14 mouse cellular contexts compared by ENCODE assay signal in genomic region chr16:6889221-6889620, GRCm38 (mm10).
DNase-seq lines count a peak whose midpoint lies in the region; ATAC-seq and TF ChIP-seq lines count a peak whose summit lies in the region.
"Had no signal": no experiment of that assay in that cellular context is flagged by ENCODE, and none has a peak within 500 bp of the region (broad histone marks: within the 10 kb centered on the region; RNA-seq: fewer than 3 reads in every experiment).

No protein-coding gene starts in this region.

- no peaks in the 10 kb centered on the region for H3K27me3 ChIP-seq in kidney, embryonic 14.5 days (ENCODE audit: control insufficient read depth, insufficient read depth, low read length)
- H3K27me3 ChIP-seq in Patski = no peaks in the 10 kb centered on the region
- H3K27me3 ChIP-seq: hindbrain, embryonic 12.5 days; midbrain, embryonic 12.5 days had no signal

- peak overlapping the region; percentile 56; the same call in 1 of the 2 replicates for H3K27ac ChIP-seq in kidney, embryonic 14.5 days (ENCODE audit: low read depth, low read length)
- H3K27ac ChIP-seq: gastrocnemius, adult 2 months; hindbrain, embryonic 12.5 days; midbrain, embryonic 12.5 days had no signal

- POLR2A ChIA-PET in Patski (lab: Charles Lee) = interaction anchor here (0.5 kb wide), 1 partner anchor 24 kb away, joined by 3 read pairs; no protein-coding TSS in a partner anchor

- CTCF ChIA-PET in Patski (lab: Charles Lee) = no interaction called here

- intact Hi-C loops in heart, postnatal 10 days (cut with DNase I) = no loop called here

- no peak overlapping the region for H3K4me3 ChIP-seq in kidney, embryonic 14.5 days (ENCODE audit: low read length)
- H3K4me3 ChIP-seq: gastrocnemius, adult 2 months; hindbrain, embryonic 12.5 days; midbrain, embryonic 12.5 days had no signal

- H3K9me3 ChIP-seq in kidney, embryonic 14.5 days (ENCODE audit: control insufficient read depth, low read length) = no peaks in the 10 kb centered on the region
- H3K9me3 ChIP-seq: hindbrain, embryonic 12.5 days; midbrain, embryonic 12.5 days had no signal

- no peak for DNase-seq in kidney, adult 18-20 months
- peak; percentile 75 for DNase-seq in Patski (ENCODE audit: low read depth, low spot score)
- peak; percentile 25 to 27 for DNase-seq in heart, postnatal 10 days
- DNase-seq in lung, postnatal 10 days = peak; percentile 63
- DNase-seq in thymus, adult 18-20 months = no peak
- DNase-seq in thymus, postnatal 4 days = no peak
- DNase-seq: cerebellum, postnatal 10 days; gastrocnemius, adult 2 months; liver; thymus, postnatal 25 days had no signal

- ATAC-seq in kidney, embryonic 14.5 days (ENCODE audit: low FRiP score, low TSS enrichment) = peak; percentile 94
- peak; percentile 90 for ATAC-seq in Patski
- no peak for ATAC-seq in megakaryocyte progenitor cell, adult 5-6 weeks (replicated peaks; ENCODE audit: poor library complexity)

- in situ Hi-C loops in Patski (cut with MboI; ENCODE audit: low pct_unique_long_range_greater_than_20kb) = loop anchor here (5.0 kb wide), 1 partner anchor 47 kb away; no protein-coding TSS in a partner anchor

- no peak overlapping the region for H3K9ac ChIP-seq in kidney, embryonic 14.5 days (ENCODE audit: low read depth, low read length)
- H3K9ac ChIP-seq: hindbrain, embryonic 12.5 days; midbrain, embryonic 12.5 days had no signal

- 0 out of 2 replicates have a peak, but pooled peaks cover 3% of the 10 kb centered on the region for H3K4me1 ChIP-seq in kidney, embryonic 14.5 days (ENCODE audit: control insufficient read depth, insufficient read depth, low read length)

- whole genome bisulfite sequencing in kidney, embryonic 14.5 days = 10% methylated on average over 4 of the region's 4 CpGs

- H3K36me3 ChIP-seq in kidney, embryonic 14.5 days (ENCODE audit: control insufficient read depth, insufficient read depth, low read length) = no peaks in the 10 kb centered on the region
- H3K36me3 ChIP-seq: hindbrain, embryonic 12.5 days; midbrain, embryonic 12.5 days had no signal

- no peak overlapping the region for H3K4me2 ChIP-seq in kidney, embryonic 14.5 days (replicated peaks; ENCODE audit: low read depth, low read length)
- H3K4me2 ChIP-seq: hindbrain, embryonic 12.5 days; midbrain, embryonic 12.5 days had no signal

- TF ChIP-seq CTCF in Patski (IDR thresholded peaks at IDR 0.05) = no peak

Comparison
In these comparisons a context has a peak if more than half of its experiments do, and no peak if none do; other contexts are left out.
1. DNase-seq: peak in Patski (single experiment), heart, postnatal 10 days (2 of 2) and lung, postnatal 10 days (single experiment); none in kidney, adult 18-20 months (single experiment), thymus, adult 18-20 months (0 of 2) and thymus, postnatal 4 days (single experiment).